Mouse (Mus musculus): ENCODE results near the gene Pde4b.

DNA sequence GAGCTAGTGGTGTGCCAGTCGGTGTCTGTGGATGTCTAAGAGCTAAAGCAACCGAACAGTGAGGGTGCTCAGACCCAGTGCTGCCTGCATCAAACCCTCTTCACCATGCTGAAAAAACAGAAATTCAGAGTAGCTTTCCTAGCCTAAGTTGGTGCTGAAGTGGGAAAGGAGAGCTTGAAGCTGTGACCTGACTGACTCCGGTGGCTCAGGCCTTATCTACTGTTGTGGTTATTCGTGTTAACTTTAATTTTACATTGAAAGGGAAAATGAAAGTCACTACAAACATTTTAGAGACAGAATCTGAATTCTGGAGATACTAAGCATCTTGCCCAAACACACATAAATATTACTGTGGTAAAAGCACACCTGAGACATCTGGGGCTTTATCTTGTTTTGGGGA lies 542.3 kb downstream of the Pde4b start:
- TF ChIP-seq EP300 (IDR thresholded peaks at IDR 0.05; ENCODE audit: insufficient read depth, low read depth, low read length) (no peak), CTCF (IDR thresholded peaks at IDR 0.05; ENCODE audit: low read depth, low read length) (no peak), POLR2A (IDR thresholded peaks at IDR 0.05; ENCODE audit: insufficient read depth, low read length) (no peak)

Measured in ES-Bruce4 (cell line).